Mouse (Mus musculus): Measurements from ENCODE around the gene Rora. TPM values are rescaled to one million over a fixed set of nuclear protein-coding genes. Genes with fewer than 3 reads are reported as not detected.
"Not testable (repeated sequence)": the region's sequence is repeated elsewhere in the genome, so short reads cannot be mapped to it uniquely, and the experiment has no call there.

Gene Rora
- total RNA-seq, 2 experiments from 2014 or later, result 36.7 to 99.2 TPM

- no peak for DNase-seq (ENCODE audit: low spot score in 2 of 2)
These were observed 417.7 kb downstream of the Rora start for GRCm38 (mm10) chr9:69071203-69071867.

DNA sequence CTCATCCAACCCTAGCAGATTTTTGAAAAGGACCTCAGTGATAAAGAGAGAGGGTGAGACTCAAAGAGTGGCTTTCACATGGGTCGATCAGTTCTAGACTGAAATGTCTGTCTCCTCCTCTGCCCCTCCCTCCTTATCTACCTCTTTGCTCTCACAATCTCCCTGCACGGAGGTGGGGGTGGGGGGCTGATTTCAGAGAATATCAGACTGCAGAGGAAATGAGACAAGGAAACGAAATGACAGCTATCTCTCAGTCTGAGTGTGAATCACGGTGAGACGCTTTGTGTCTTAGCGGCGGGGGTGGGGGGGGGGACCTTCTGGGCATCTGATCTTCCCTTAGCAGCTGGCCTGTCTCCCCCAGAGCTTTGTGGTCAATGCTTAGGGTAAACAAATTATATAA, 419.7 kb downstream of the Rora start:
- no peak for DNase-seq (ENCODE audit: low spot score in 2 of 2)

DNA sequence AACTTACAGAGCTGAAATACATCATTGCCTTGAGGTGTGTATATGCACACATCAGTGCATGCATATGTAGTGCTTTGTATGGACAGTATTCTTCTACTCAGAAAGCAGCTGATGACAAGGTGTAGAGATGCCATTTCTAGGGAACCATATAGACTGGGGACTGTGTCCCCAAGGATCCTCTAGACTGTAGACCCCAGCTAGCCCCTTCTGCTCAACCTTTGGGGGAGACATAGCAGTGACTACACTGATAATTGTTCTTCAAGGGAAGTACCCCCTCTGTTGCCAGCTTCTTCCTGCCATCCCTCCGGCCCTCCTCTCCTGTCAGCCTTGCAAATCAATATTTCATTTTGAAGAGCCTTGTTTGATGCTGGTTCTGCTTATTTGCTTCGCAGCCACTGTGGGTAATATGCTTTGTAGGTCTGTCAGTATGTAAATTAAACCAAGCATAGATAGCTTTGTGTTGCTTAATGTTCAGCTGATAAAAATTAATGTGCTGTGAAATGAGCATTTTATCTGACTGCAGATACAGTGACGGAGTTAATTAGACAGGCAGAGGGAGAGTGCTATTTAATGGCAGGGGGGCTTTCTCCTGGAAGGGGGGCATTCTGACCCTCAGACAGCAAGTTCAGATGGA, 430.6 kb downstream of the Rora start:
- DNase-seq (ENCODE audit: low spot score in 2 of 2), result no peak

DNA sequence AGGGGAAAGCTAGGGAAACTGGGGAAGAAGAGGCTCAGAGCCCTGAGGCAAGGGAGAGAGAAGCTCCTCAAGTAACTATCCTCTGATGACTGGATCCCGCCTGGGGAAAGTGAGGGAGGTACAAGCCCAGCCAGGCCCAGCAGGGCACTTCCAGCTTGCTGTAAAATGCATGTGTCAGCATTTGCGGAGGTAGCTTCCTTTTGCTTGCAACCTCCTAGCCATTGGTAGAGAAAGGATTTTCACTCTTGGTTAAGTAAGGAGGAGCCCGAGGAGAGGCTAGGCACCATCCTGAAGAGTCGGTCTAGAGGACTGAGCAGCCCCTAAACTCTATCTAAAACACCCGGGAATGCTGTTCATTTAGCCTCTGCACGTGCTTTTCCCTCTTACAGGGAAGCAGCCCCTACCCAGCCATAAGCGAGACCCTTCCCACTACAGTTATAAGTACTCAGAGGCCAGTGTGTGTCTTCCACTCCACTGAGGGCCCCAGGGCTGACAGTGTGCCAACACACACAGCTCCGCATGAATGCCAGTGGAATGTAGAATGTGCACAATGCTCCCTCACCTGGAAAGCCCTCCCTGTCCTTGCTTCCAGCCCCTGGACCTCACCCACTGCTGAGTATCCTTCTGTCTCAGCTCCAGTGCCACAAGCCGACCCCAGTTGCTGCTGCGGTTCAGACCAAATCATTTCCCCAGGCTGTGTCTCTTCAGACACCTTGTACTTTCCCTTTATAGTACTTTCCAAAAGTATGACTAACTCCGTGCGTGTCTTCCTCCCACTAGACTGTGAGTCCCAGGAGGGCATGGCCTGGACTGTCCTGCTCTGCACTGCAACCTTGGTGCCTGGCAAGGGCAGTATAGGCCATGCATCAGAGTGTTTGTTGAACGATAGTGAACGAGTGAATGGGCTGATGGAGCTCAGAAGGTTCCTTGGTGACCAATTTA, 431.4 kb downstream of the Rora start:
- peak; percentile 27 to 28 for DNase-seq (ENCODE audit: low spot score in 2 of 2)

DNA sequence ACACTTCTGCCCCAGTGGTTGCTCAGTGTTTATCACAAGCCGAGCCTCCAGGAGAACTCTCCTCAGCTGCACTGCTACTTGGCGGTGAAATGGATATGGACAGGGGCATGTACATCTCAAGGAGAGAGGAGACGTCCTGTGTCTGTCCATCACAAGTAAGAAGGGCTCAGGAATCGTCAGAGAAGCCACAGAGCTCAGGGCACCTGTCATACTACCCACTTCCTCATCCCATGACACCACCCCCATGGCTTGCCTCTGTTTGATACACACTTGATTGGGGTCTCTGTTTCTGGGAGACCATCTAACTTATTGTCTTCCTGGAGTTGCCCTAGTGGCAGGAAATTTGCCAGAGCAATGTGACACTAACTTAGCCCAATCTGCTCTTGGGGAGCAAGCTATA, 433.3 kb downstream of the Rora start:
- no peak for DNase-seq (ENCODE audit: low spot score in 2 of 2)

DNA sequence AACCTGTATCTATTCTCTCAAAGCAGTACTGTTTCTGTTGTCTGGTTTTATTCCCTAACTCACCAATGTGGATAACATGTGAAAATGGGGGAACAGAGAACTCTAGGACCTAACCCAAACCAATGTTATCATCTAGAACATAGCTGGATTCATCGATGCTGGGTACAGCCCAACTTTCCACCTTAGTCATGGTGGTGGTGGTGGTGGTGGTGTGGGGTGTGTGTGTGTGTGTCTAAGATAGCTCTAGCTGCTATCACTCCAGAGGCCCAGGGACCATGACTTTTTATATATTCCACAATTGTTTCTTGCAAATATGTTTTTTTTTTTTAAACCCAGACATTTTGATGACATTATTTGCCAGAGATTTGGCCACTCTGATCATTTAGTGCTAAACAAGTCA, 433.7 kb downstream of the Rora start:
- no peak for DNase-seq (ENCODE audit: low spot score in 2 of 2)

DNA sequence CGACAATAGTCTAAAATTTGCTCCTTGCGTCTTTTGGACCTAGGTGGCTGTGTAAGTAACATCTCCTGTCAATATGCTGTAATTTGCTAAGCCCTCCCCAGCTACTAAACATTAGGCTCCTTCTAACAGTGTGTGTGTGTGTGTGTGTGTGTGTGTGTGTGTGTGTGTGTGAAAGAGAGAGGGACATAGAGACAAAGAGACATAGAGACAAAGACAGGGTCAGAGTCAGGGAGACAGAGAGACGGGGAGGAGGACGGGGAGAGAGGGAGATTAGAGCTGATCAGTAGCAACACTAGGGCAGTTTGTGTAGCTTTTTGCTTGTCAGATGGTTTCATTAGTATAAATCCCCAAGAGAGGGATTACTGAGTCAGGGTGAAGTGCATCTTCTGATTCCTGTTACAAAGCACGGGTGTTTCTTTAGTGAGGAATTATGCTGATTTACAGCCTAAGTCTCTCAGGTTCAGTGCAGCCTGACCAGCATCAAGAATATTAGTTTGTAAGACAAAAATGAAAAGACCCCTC, 437.2 kb downstream of the Rora start:
- no peak for DNase-seq (ENCODE audit: low spot score in 2 of 2)

DNA sequence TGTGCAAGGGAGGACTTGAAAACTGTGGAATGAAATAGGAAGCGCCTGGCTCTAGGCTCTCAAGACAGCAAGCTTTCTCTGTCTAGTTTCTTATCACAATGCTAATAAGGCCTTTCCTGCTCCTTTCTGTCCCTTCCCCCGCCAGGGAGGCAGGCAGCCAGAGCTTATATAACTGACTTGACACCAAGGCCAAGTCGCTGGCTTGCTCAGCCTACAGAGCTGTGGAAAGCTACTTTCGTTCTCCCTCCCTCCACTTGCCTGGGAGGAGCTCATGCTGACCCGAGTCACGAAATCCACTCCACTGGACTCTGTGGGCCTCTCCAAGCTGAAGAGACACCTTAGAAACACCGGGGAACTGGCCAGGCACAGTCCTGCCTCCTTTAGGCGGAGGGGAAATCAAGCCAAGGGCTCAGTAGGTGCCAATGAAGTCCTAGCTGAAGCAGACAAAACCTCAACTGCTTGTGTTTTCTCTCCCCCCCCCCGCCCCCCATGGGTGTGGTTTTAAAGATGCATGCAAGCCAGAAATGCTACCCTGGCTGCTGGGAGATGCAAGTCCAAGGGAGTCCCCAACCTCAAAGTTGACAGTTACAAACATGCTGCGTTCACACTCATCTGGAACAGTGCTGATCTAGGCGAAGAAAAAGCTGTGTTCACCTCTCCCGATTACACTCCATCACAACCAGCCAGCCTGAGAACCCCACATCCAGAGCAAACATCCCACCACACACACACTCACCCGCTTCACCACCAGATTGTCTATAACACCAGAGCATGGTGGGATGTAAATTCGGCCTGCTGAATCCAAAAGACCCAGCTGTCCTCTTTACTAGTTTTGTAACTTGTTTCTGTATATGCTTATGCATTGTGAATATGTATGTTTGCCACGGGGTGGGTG, 438.8 kb downstream of the Rora start:
- DNase-seq (ENCODE audit: low spot score in 2 of 2), result peak; percentile 71 to 72

DNA sequence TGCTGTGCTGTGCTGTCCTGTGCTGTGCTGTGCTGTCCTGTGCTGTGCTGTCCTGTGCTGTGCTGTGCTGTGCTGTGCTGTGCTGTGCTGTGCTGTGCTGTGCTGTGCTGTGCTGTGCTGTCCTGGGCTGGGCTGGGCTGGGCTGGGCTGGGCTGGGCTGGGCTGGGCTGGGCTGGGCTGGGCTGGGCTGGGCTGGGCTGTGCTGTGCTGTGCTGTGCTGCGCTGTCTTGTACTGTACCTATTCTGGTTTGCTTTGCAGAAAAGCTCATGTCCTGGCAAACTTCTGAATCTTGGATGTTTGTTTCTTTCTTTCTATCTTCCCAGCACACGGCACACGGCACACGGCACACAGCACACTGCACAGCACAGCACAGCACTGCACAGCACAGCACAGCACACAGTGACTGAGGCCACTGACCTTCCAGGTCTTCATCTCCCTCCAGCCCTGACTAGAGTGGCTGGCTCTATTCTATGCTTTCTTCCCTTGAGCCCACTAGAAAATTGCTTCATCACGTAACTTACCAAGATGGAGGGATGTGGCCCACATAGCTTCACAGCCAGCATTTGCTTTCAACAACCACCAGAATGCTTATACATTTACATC, 446.7 kb downstream of the Rora start:
- not testable (repeated sequence) for DNase-seq (ENCODE audit: low spot score in 2 of 2)

DNA sequence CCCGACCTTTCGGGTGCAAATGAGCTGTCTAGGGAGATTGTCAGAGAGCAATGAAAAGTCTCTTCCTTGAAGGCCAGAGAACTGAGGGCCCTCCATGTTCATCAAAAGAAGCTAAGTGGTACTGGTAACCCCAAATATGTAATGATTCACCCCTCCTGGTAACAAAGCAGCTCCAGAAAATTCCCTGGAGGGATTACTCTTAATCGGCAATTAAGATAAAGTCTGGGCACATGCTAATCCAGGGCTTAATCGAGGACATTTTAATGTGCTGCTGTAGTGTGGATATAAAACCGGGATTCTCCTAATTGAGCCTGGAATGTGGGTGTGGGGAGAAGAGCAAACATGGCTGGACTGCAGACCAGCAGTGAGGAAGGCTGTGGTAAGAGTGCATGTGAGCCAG, 450.7 kb downstream of the Rora start:
- DNase-seq (ENCODE audit: low spot score in 2 of 2), result no peak

DNA sequence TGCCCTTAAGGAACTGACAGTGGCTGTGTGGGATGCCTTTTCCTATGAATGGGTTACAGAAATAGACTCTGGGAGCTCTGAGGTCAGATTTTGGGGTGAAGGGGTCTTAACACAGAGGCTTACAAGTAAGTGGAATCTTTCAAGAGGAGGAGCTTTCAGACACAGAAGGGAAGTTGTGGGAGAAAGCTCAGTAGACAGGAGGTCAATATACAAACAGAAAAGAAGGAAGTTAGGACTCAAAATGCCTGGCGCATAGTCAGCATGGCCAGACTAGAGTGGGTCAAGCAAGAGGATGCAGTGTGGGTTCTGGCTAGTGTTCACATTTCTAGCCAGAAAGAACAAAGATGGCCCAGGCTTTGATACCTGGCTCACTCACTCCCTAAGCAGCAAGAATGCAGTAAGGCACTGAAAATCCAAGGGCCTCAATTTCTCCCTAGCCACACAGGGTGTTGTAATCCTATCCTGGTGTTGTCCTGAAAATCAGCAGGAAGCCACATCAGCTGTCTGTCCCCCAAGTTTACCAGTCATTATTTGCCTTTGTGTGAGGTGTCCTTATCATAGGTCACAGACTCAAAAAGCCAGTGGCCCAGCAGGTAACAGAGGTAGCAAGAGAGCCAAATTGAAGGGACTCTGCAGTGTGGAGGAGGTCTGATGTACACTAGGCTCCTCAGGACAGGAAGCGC, 456.2 kb downstream of the Rora start:
- no peak for DNase-seq (ENCODE audit: low spot score in 2 of 2)

DNA sequence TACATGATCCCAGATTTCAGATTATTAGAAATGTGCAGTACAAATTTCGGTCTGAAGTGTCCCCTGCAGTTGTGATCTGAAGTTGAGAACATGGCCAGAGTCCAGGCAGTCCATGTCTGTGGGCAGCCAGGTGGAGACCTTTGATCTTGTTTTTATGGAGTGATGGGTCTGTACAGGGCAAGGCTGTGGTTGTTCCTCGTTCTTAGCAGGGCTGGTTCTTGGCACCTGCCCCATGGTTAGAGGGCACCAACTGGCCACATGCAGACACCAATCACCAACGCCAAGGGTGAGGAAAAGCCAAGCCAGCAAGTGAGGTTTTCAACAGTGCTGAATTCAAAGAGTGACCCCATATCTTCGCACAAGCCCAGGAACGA, 456.7 kb downstream of the Rora start:
- DNase-seq (ENCODE audit: low spot score in 2 of 2), result no peak

DNA sequence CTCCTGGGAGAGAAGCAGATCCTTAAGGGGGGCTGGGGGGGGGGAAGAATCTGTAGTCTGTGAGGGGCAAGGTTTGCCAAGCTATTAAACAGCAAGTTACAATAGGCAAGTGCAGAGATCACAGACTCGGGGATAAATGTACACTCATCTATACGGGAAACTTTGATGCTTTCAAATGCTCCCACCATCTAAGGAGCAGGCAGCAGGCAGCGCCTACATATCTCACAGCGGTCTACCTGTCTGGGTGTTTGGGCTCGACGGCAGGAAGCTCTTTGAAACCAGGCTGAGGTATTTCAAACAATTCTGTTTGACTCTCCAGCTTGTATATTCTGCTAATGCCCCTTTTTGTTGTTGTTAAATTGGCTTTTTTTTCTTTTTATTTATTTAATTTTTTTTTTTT, 457.1 kb downstream of the Rora start:
- DNase-seq (ENCODE audit: low spot score in 2 of 2), result no peak

GRCm38 (mm10) chr9:69111539-69111938, 458.0 kb downstream of the Rora start:
- DNase-seq (ENCODE audit: low spot score in 2 of 2), result no peak

GRCm38 (mm10) chr9:69114429-69114984, 460.9 kb downstream of the Rora start:
- DNase-seq (ENCODE audit: low spot score in 2 of 2), result no peak

DNA sequence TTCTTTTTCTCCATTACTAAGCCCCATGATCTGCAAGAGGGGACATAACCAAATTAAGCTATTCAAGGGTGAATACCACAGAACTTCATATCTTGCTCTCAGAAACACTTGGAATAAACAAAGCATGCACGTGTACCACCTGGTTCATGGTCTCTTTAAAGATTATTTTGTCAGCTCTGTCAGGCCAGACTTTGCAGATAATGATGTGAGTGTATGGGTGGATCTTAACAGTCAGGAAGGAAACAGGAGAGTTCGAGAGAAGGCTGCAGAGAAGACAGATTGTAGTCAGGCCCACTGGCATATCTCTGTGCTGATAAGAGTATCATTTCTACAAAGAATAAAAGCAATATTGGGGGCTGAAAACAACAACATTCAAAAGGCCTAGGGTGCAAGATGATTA, 463.2 kb downstream of the Rora start:
- DNase-seq (ENCODE audit: low spot score in 2 of 2), result no peak

GRCm38 (mm10) chr9:69121117-69121740, 467.6 kb downstream of the Rora start:
- no peak for DNase-seq (ENCODE audit: low spot score in 2 of 2)

DNA sequence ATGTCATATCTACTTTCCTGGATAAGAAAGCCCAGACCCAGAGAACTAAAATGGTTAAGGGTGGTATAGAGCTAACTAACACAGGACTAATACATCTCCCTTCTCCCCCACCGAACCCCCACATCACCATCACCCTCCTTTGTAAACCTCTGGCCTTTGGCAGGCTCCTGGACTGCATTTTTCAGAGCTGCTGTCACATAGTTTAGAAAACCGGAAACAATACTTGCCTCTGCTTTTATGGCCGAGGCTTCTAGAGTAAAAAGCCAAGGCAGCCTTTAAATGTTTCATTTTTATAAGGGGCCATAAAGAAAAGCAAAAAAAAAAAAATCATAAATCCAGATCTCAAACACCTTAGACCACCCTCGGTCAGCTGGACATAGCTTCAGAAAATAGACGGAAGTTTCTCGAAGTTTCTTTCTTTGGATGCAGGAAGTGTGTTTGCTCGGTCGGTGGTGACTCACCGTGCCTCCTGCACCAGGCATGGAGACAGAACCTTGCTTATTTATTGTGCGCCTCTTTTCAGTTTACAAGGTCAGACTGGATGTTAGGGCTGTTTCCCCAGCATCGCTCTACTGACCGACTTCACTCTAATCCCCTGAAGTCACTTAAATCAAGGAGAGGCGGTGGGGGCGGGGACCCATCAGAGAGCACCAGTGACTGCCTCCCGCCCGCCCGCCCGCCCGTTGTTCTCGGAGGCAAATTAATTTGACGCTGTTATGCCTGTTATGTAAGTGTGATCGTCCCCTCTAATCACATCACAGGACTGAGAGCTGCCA, 471.6 kb downstream of the Rora start:
- DNase-seq (ENCODE audit: low spot score in 2 of 2), result peak; percentile 54 to 57
